Mouse (Mus musculus): ENCODE measurements around the gene Chaf1a. TPM values are rescaled to one million over a fixed set of nuclear protein-coding genes. Genes with fewer than 3 reads are reported as not detected.
"Not testable (repeated sequence)": the region's sequence is repeated elsewhere in the genome, so short reads cannot be mapped to it uniquely, and the experiment has no call there.

The Chaf1a gene
- polyA plus RNA-seq, 1 experiment from 2014 or later: 24.7 TPM

GRCm38 (mm10) chr17:56051369-56051768 lies 11.1 kb downstream of the Chaf1a start:
- H3K4me2 ChIP-seq: no peak overlapping the region
- DNase-seq (ENCODE audit: low spot score, missing footprints) (no peak), ATAC-seq (ENCODE audit: low FRiP score) (no peak)
- no peaks in the 10 kb centered on the region for H3K4me1 ChIP-seq (ENCODE audit: control insufficient read depth, insufficient read depth, low read length)
- no peak overlapping the region for H3K9ac ChIP-seq (ENCODE audit: low read length)
- no peaks in the 10 kb centered on the region for H3K27me3 ChIP-seq (ENCODE audit: control insufficient read depth, insufficient read depth, low read length)
- WGBS: 92% methylated on average over 5 of the region's 5 CpGs
- no peak overlapping the region for H3K27ac ChIP-seq (ENCODE audit: low read depth, low read length)
- H3K4me3 ChIP-seq (ENCODE audit: low read depth, low read length): no peak overlapping the region
- H3K36me3 ChIP-seq (ENCODE audit: control insufficient read depth, insufficient read depth, low read length): peaks cover 20% of the 10 kb centered on the region
- no peaks in the 10 kb centered on the region for H3K9me3 ChIP-seq (ENCODE audit: control insufficient read depth, low read length)

GRCm38 (mm10) chr17:56054938-56055337 lies 14.7 kb downstream of the Chaf1a start:
- no peaks in the 10 kb centered on the region for H3K27me3 ChIP-seq (ENCODE audit: control insufficient read depth, insufficient read depth, low read length)
- H3K4me2 ChIP-seq: no peak overlapping the region
- H3K9me3 ChIP-seq (ENCODE audit: control insufficient read depth, low read length): no peaks in the 10 kb centered on the region
- ATAC-seq (ENCODE audit: low FRiP score): no peak
- H3K27ac ChIP-seq (ENCODE audit: low read depth, low read length): no peak overlapping the region
- H3K9ac ChIP-seq (ENCODE audit: low read length): no peak overlapping the region
- H3K36me3 ChIP-seq (ENCODE audit: control insufficient read depth, insufficient read depth, low read length): peaks cover 24% of the 10 kb centered on the region
- H3K4me1 ChIP-seq (ENCODE audit: control insufficient read depth, insufficient read depth, low read length): no peaks in the 10 kb centered on the region
- H3K4me3 ChIP-seq (ENCODE audit: low read depth, low read length): no peak overlapping the region
- no peak for DNase-seq (ENCODE audit: low spot score, missing footprints)

- Histone ChIP-seq H3K36me3 (ENCODE audit: control insufficient read depth, insufficient read depth, low read length) (peaks cover 27% of the 10 kb centered on the region), H3K4me1 (ENCODE audit: control insufficient read depth, insufficient read depth, low read length) (no peaks in the 10 kb centered on the region), H3K9me3 (ENCODE audit: control insufficient read depth, low read length) (no peaks in the 10 kb centered on the region), H3K4me3 (ENCODE audit: low read depth, low read length) (no peak overlapping the region), H3K4me2 (no peak overlapping the region), H3K27me3 (ENCODE audit: control insufficient read depth, insufficient read depth, low read length) (no peaks in the 10 kb centered on the region), H3K27ac (ENCODE audit: low read depth, low read length) (no peak overlapping the region), H3K9ac (ENCODE audit: low read length) (no peak overlapping the region)
- 70% methylated on average over 4 of the region's 4 CpGs for WGBS
- DNase-seq (ENCODE audit: low spot score, missing footprints) (no peak), ATAC-seq (ENCODE audit: low FRiP score) (peak; percentile 42; the same call in 1 of the 2 replicates)
Observed at GRCm38 (mm10) chr17:56055945-56056678, 15.9 kb downstream of the Chaf1a start.

DNA sequence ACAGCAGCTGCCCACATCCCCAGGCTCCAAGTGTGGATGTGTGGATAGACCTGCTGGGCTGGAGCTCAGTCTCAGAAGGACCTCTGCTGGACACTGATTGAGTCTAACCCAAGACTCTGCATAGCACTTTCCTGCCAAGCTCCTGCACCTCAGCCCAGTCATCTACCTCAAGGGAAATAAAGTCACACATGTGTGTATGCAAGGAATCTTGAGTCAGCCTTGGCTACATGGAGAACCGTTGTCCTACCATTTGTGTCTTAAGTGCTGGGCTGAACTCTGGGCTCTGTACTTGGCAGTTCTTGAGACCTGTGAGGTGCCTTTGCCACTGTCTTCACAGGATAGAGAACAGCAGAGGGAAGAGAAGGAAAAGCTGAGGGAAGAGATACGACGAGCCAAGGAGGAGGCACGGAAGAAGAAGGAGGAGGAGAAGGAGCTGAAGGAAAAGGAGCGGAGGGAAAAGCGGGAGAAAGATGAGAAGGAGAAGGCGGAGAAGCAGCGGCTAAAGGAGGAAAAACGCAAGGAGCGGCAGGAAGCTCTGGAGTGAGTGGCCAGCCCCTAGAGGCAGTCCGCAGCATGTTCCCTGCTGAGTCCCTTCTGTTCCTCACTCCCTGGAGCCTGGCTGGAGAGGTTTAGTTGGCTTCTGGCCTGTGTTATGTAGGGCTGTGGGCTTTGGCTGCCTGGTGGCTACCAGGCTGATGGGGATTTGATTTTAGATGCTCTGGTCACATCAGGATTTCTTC lies 17.3 kb downstream of the Chaf1a start:
- Histone ChIP-seq H3K4me3 (ENCODE audit: low read depth, low read length) (no peak overlapping the region), H3K4me2 (no peak overlapping the region), H3K9ac (ENCODE audit: low read length) (no peak overlapping the region), H3K27ac (ENCODE audit: low read depth, low read length) (no peak overlapping the region), H3K36me3 (ENCODE audit: control insufficient read depth, insufficient read depth, low read length) (peaks cover 30% of the 10 kb centered on the region), H3K9me3 (ENCODE audit: control insufficient read depth, low read length) (no peaks in the 10 kb centered on the region), H3K4me1 (ENCODE audit: control insufficient read depth, insufficient read depth, low read length) (no peaks in the 10 kb centered on the region), H3K27me3 (ENCODE audit: control insufficient read depth, insufficient read depth, low read length) (no peaks in the 10 kb centered on the region)
- WGBS: 81% methylated on average over 11 of the region's 11 CpGs
- DNase-seq (ENCODE audit: low spot score, missing footprints): no peak
- ATAC-seq (ENCODE audit: low FRiP score): no peak

- Histone ChIP-seq H3K4me2 (no peak overlapping the region), H3K4me3 (ENCODE audit: low read depth, low read length) (no peak overlapping the region), H3K27me3 (ENCODE audit: control insufficient read depth, insufficient read depth, low read length) (no peaks in the 10 kb centered on the region), H3K9ac (ENCODE audit: low read length) (no peak overlapping the region), H3K9me3 (ENCODE audit: control insufficient read depth, low read length) (no peaks in the 10 kb centered on the region), H3K27ac (ENCODE audit: low read depth, low read length) (no peak overlapping the region), H3K36me3 (ENCODE audit: control insufficient read depth, insufficient read depth, low read length) (peaks cover 62% of the 10 kb centered on the region), H3K4me1 (ENCODE audit: control insufficient read depth, insufficient read depth, low read length) (no peaks in the 10 kb centered on the region)
- WGBS: 96% methylated on average over 7 of the region's 7 CpGs
- ATAC-seq (ENCODE audit: low FRiP score) (no peak), DNase-seq (ENCODE audit: low spot score, missing footprints) (no peak)
Observed at GRCm38 (mm10) chr17:56062081-56062480, 21.8 kb downstream of the Chaf1a start.

DNA sequence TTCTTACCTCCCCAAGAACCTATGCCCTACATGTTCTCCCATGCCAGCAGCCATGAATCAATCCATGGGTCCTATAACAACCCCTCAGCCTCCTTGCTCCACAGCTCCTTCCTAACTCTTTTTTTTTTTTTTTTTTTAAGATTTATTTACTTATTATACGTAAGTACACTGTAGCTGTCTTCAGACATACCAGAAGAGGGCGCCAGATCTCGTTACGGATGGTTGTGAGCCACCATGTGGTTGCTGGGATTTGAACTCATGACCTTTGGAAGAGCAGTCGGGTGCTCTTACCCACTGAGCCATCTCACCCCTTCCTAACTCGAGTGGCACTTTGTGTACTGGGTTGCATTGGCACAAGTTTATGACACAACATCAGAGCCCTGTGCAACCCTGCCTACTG lies 25.5 kb downstream of the Chaf1a start:
- peaks cover 70% of the 10 kb centered on the region for H3K36me3 ChIP-seq (ENCODE audit: control insufficient read depth, insufficient read depth, low read length)
- H3K27me3 ChIP-seq (ENCODE audit: control insufficient read depth, insufficient read depth, low read length); ATAC-seq (ENCODE audit: low FRiP score); H3K27ac ChIP-seq (ENCODE audit: low read depth, low read length); H3K4me1 ChIP-seq (ENCODE audit: control insufficient read depth, insufficient read depth, low read length); H3K9ac ChIP-seq (ENCODE audit: low read length); H3K9me3 ChIP-seq (ENCODE audit: control insufficient read depth, low read length); DNase-seq (ENCODE audit: low spot score, missing footprints); H3K4me2 ChIP-seq; H3K4me3 ChIP-seq (ENCODE audit: low read depth, low read length): not testable (repeated sequence)
- 82% methylated on average over 6 of the region's 6 CpGs for WGBS

DNA sequence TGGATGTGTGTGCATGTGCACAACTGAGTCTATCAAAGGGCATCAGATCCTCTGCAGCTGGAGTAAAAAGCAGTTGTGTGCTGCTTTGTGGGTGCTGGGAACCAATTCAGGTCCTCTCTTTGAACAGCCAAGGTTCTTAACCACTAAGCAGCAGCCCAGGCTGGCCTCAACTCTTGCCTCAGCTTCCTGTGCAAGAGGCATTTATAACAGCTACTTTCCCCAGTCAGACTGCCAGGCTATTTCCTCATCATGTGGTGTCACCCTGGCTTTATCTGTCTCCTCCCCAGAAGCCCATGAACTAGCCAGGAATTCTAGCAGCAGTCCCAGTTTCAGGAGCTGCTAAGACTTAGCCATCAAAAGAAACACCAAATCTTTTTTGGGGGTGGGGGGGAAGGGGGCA lies 26.2 kb downstream of the Chaf1a start:
- no peaks in the 10 kb centered on the region for H3K4me1 ChIP-seq (ENCODE audit: control insufficient read depth, insufficient read depth, low read length)
- H3K27me3 ChIP-seq (ENCODE audit: control insufficient read depth, insufficient read depth, low read length): no peaks in the 10 kb centered on the region
- H3K4me2 ChIP-seq: no peak overlapping the region
- no peak for ATAC-seq (ENCODE audit: low FRiP score)
- no peak overlapping the region for H3K4me3 ChIP-seq (ENCODE audit: low read depth, low read length)
- H3K27ac ChIP-seq (ENCODE audit: low read depth, low read length): no peak overlapping the region
- H3K36me3 ChIP-seq (ENCODE audit: control insufficient read depth, insufficient read depth, low read length): peaks cover 74% of the 10 kb centered on the region
- DNase-seq (ENCODE audit: low spot score, missing footprints): peak; percentile 72
- H3K9me3 ChIP-seq (ENCODE audit: control insufficient read depth, low read length): no peaks in the 10 kb centered on the region
- no peak overlapping the region for H3K9ac ChIP-seq (ENCODE audit: low read length)

DNA sequence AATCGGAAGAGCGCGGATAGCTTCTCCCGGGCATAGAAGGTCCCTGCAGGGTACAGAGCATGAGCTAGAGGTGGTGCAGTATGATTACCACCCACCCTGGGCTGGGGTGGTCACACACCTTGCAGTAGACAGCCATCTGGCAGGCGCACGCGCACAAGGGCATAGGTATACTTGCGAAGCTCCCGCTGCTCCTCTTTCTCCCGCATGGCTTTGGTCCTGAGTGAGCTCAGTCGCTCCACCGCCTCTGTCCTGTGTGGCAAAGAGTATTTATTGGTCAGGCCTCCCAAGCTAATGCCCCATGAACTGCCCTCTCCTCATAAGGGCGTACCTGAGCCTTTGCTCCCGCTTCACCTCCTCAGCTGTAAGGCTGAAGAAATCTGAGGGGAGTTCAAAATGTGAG lies 28.8 kb downstream of the Chaf1a start:
- no peaks in the 10 kb centered on the region for H3K27me3 ChIP-seq (ENCODE audit: control insufficient read depth, insufficient read depth, low read length)
- H3K4me3 ChIP-seq (ENCODE audit: low read depth, low read length): no peak overlapping the region
- peaks cover 3% of the 10 kb centered on the region for H3K4me1 ChIP-seq (ENCODE audit: control insufficient read depth, insufficient read depth, low read length)
- H3K9ac ChIP-seq (ENCODE audit: low read length): no peak overlapping the region
- no peak for ATAC-seq (ENCODE audit: low FRiP score)
- 94% methylated on average over 14 of the region's 14 CpGs for WGBS
- H3K36me3 ChIP-seq (ENCODE audit: control insufficient read depth, insufficient read depth, low read length): peaks cover 51% of the 10 kb centered on the region
- peak; percentile 64 for DNase-seq (ENCODE audit: low spot score, missing footprints)
- no peaks in the 10 kb centered on the region for H3K9me3 ChIP-seq (ENCODE audit: control insufficient read depth, low read length)
- H3K4me2 ChIP-seq: no peak overlapping the region
- H3K27ac ChIP-seq (ENCODE audit: low read depth, low read length): no peak overlapping the region

GRCm38 (mm10) chr17:56071126-56071525 lies 30.9 kb downstream of the Chaf1a start:
- ATAC-seq (ENCODE audit: low FRiP score): no peak

More at GRCm38 (mm10) chr17:56071126-56071525, 30.9 kb downstream of the Chaf1a start:
- peaks cover 39% of the 10 kb centered on the region for H3K36me3 ChIP-seq (ENCODE audit: control insufficient read depth, insufficient read depth, low read length)
- peak; percentile 75 for DNase-seq (ENCODE audit: low spot score, missing footprints)
- no peaks in the 10 kb centered on the region for H3K27me3 ChIP-seq (ENCODE audit: control insufficient read depth, insufficient read depth, low read length)
- no peak overlapping the region for H3K9ac ChIP-seq (ENCODE audit: low read length)
- no peaks in the 10 kb centered on the region for H3K9me3 ChIP-seq (ENCODE audit: control insufficient read depth, low read length)
- no peak overlapping the region for H3K4me2 ChIP-seq
- H3K4me3 ChIP-seq (ENCODE audit: low read depth, low read length): no peak overlapping the region
- peaks cover 12% of the 10 kb centered on the region for H3K4me1 ChIP-seq (ENCODE audit: control insufficient read depth, insufficient read depth, low read length)
- H3K27ac ChIP-seq (ENCODE audit: low read depth, low read length): no peak overlapping the region
